Mouse (Mus musculus): ENCODE data around the gene Gtsf1. TPM values are rescaled to one million over a fixed set of nuclear protein-coding genes. Genes with fewer than 3 reads are reported as not detected.
A peak's percentile ranks its signal among the peaks of the same experiment; 100 is the strongest.

Gtsf1 gene
- total RNA-seq, 2 experiments from 2014 or later, result 0.55 TPM; not detected in 1

DNA sequence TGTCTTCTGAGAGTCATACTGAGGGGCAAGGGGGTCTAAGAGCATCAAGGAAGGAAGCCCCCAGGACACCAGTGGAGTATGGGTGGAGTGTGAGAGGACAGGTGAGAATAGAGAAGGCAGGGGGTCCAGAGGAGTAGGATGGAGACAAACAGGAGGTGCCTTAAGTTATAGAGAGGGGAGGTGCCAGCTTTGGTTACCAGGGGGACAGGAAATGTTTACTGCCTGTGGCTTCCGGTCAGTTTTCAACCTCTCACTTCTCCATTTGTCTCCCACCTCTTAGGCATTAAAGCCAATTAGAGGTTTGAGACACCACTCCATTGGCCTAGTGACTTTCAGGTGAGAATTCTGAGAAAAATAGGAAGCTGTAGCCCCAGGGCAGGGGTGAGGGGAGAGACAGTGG lies 69.0 kb downstream of the Gtsf1 start:
- DNase-seq (ENCODE audit: low spot score in 2 of 2), result no peak
- intact Hi-C loops (cut with DNase I), result no loop called here

DNA sequence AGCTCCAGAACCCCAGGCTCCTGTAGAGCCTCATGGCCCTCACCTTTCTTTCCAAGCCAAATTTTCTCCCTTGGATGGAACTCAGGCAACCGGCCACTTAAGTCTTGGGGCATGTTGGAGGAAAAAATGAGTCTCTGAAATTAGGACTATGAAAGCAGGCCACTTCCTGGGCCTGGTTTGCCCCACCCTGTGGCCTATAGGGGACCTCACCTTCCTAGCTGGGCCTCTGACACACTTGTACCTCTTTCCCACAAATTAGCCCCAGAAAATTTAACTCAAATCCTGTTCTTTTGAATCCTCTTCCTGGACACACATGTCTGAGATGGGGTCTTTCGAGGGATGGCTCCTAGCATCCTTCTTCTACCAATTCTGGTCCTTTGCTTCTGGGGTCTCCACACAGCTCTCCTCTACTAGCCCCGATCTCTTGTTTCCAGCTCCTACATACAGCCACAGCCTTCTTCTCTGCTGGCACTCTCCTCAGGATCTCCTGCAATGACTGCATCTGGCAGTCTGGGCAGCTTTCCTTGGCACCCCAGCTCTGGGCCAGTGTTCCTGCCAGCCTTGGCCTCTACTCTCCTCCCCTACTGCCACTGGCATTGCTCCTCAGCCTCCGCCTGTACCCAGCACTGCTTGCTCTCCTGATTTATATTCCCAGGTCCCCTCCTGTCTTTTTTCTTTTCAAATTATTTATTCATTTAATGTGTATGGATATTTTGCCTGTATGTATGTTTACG lies 70.2 kb downstream of the Gtsf1 start:
- intact Hi-C loops (cut with DNase I), result no loop called here
- peak in 1 of 2 experiments; percentile 46 for DNase-seq (ENCODE audit: low spot score in 2 of 2)

GRCm38 (mm10) chr15:103359122-103359510 lies 71.2 kb downstream of the Gtsf1 start:
- no peak for DNase-seq (ENCODE audit: low spot score in 2 of 2)
- intact Hi-C loops (cut with DNase I), result no loop called here

DNA sequence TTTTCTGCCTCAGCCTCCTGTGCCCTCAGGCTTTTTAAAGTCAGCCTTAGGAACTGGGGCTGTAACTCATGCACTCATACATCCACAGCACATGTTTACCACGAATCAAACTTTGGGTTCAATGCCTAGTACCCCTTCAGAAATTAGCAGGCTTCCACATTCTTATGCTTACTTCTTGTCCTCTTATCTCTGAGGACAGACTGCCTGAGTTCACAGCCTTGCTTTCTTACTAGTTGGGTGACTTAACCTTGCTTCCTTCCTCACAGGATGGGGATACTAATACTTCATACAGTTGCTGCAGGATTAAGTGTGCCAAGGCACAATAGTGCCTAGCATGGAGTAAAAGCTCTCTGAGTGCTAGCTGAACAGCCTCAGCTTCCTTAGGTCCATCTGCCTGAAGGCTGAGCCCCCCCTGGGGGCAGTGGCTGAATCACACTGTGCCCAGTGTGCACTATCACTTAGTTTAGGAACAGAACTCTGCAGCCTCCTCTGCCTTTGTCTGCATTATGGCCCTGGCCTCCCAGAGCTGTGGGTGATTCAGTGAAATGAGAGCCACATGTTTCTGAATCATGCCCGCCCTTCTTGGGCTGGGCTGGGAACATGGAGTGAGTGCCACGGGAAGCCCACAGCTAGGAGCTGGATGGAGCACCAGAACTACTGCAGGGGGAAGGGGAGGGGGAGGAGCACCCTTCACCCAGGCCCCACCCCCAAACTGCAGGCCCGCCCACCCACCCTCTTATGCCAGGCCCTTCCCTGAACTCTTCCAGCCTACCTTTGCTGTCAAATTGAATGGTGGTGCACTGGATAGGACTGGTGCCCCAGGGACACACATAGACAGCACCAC lies 71.8 kb downstream of the Gtsf1 start:
- no peak for DNase-seq (ENCODE audit: low spot score in 2 of 2)
- intact Hi-C loops (cut with DNase I), result no loop called here

DNA sequence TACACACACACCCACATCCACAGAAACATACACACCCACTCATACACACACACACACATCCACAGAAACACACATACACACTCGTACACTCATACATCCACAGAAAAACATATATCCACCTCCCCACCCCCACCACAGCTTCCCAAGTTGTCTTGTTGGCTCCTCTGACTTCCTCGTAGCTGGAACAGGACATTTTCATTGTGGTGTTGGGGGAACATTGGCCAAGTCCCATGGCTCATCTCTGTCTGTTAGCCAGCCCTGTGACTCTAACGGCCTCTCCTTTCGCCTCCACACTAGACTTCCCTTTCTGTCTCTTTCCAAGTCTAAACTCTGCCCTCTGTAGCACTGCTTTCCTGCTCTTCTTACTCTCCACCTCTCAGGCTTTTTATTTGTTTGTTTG lies 72.5 kb downstream of the Gtsf1 start:
- intact Hi-C loops (cut with DNase I), result no loop called here
- no peak for DNase-seq (ENCODE audit: low spot score in 2 of 2)

GRCm38 (mm10) chr15:103356130-103356529 lies 74.1 kb downstream of the Gtsf1 start:
- intact Hi-C loops (cut with DNase I), result no loop called here
- no peak for DNase-seq (ENCODE audit: low spot score in 2 of 2)

- no peak for DNase-seq (ENCODE audit: low spot score in 2 of 2)
- intact Hi-C loops (cut with DNase I), result no loop called here
Measured at GRCm38 (mm10) chr15:103355420-103355819, 74.8 kb downstream of the Gtsf1 start.

- intact Hi-C loops (cut with DNase I), result no loop called here
- DNase-seq (ENCODE audit: low spot score in 2 of 2), result no peak
Measured at GRCm38 (mm10) chr15:103354690-103355089, 75.6 kb downstream of the Gtsf1 start.

DNA sequence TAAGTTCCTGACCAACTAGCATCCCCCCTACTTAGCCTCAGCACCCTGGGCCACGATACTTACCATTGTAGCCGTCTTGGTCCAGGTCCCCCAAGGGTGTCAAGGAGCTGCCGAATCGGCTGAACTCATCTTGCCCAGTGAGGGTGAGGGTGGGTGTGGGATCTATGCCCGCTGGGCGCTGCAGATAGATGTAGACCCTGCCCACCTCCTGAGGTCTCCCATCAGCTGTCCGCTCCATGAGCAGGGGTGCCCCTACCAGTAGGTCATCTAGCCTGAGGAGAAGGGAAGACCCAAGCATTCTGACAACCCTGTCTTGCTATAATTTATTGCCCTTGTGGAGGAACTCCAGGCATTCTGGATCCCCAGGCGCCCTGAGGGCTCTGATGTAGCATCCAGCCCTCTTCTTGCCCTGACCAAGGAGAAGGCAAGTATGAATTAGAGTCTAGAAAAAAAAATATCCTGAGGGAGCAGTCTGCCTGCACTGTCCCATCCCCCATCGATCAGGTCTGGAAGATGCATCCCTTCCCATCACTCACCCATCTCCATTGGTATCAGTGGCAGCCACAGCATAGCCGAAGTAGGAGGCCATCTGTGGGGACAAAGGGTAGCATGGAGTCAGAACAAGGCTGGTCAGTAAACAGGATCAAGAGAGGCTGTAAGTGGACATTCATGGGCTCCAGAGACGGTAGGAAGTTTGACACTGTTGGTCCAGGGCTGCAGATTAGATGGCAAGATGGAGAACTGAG lies 76.6 kb downstream of the Gtsf1 start:
- DNase-seq (ENCODE audit: low spot score in 2 of 2), result no peak
- intact Hi-C loops (cut with DNase I), result no loop called here

GRCm38 (mm10) chr15:103352856-103353255 lies 77.4 kb downstream of the Gtsf1 start:
- peak in 1 of 2 experiments; percentile 64 for DNase-seq (ENCODE audit: low spot score in 2 of 2)
- intact Hi-C loops (cut with DNase I), result no loop called here

Other genes with a start within 250 kb of the Gtsf1 start
- gene Cbx5, start 190.7 kb downstream of the Gtsf1 start, total RNA-seq (2021), result 100 to 1,000 TPM; 152 to 162 TPM
- 100 to 1,000 TPM; 236 to 247 TPM for gene Hnrnpa1, start 190.0 kb downstream of the Gtsf1 start, total RNA-seq (2021)
- gene Nfe2, start 172.1 kb downstream of the Gtsf1 start, total RNA-seq (2021), result not detected
- gene Copz1, start 157.8 kb downstream of the Gtsf1 start, total RNA-seq (2021), result 100 to 1,000 TPM; 107 to 114 TPM
- gene Gpr84, start 119.9 kb downstream of the Gtsf1 start, total RNA-seq (2021), result 1 to 10 TPM; 1.0 to 1.1 TPM
- gene Zfp385a, start 90.4 kb downstream of the Gtsf1 start, total RNA-seq (2021), result 10 to 100 TPM; 59.8 to 63.2 TPM
- 1 to 10 TPM; 5.1 to 6.1 TPM for gene Itga5, start 63.7 kb downstream of the Gtsf1 start, total RNA-seq (2021)
- gene Gtsf2, start 18.0 kb upstream of the Gtsf1 start, total RNA-seq (2021), result not detected
- gene Nckap1l, start 23.3 kb upstream of the Gtsf1 start, total RNA-seq (2021), result 10 to 100 TPM; 11.0 to 11.8 TPM
- 100 to 1,000 TPM in 1 of 2 experiments, 10 to 100 TPM in 1; 94.8 to 109 TPM for gene Pde1b, start 72.6 kb upstream of the Gtsf1 start, total RNA-seq (2021)
- 100 to 1,000 TPM; 147 to 153 TPM for gene Ppp1r1a, start 107.5 kb upstream of the Gtsf1 start, total RNA-seq (2021)
- 1 to 10 TPM in 1 of 2 experiments, under 1 TPM in 1; 0.97 to 1.0 TPM for gene Glycam1, start 134.6 kb upstream of the Gtsf1 start, total RNA-seq (2021)

All from left cerebral cortex, postnatal 14 days (tissue).